ENCODE assay signal across 9 mouse cellular contexts in the genomic region with DNA sequence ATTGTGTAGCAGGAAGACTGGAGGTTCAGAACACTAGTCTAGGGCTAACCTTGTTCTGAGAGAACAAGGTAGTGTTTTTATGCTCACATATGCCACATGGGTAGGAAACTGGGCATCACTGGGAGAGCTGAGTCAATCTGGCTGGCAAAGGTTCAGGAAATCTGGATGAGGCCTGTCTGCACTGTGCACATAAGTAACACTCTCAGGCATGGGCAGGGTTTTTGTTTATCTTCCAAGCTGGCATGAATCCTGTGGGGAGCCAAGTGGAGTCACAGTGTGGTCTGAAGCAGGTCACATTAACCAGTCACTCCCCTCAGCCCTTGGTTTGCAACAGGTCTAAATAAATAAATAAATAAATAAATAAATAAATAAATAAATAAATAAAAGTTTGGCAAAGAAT. TPM values are rescaled to one million over a fixed set of nuclear protein-coding genes. Genes with fewer than 3 reads are reported as not detected.
DNase-seq lines count a peak whose midpoint lies in the region; ATAC-seq and TF ChIP-seq lines count a peak whose summit lies in the region.
"Had no signal": no experiment of that assay in that cellular context is flagged by ENCODE, and none has a peak within 500 bp of the region (broad histone marks: within the 10 kb centered on the region; RNA-seq: fewer than 3 reads in every experiment).

No protein-coding gene starts in this region.

- H3K4me3 ChIP-seq in liver, postnatal 0 days (ENCODE audit: low read depth, low read length) = no peak overlapping the region
- H3K4me3 ChIP-seq in intestine, embryonic 14.5 days (ENCODE audit: low read depth, low read length) = no peak overlapping the region
- no peak overlapping the region for H3K4me3 ChIP-seq in liver, embryonic 11.5 days (ENCODE audit: low read depth, low read length)
- H3K4me3 ChIP-seq: limb, embryonic 12.5 days had no signal

- no peak for TF ChIP-seq EP300 in liver, postnatal 0 days (IDR thresholded peaks at IDR 0.05; ENCODE audit: low read depth)

- no peak overlapping the region for H3K9ac ChIP-seq in liver, postnatal 0 days (replicated peaks)
- no peak overlapping the region for H3K9ac ChIP-seq in intestine, embryonic 14.5 days (ENCODE audit: low read length)
- H3K9ac ChIP-seq in liver, embryonic 11.5 days (ENCODE audit: low read depth, low read length) = no peak overlapping the region
- H3K9ac ChIP-seq: limb, embryonic 12.5 days had no signal

- H3K36me3 ChIP-seq in liver, postnatal 0 days (replicated peaks; ENCODE audit: insufficient read depth, low read length) = no peaks in the 10 kb centered on the region
- H3K36me3 ChIP-seq in intestine, embryonic 14.5 days (ENCODE audit: control insufficient read depth, insufficient read depth, low read length) = no peaks in the 10 kb centered on the region
- no peaks in the 10 kb centered on the region for H3K36me3 ChIP-seq in liver, embryonic 11.5 days (ENCODE audit: control insufficient read depth, insufficient read depth, low read length)
- H3K36me3 ChIP-seq: limb, embryonic 12.5 days had no signal

- no peaks in the 10 kb centered on the region for H3K9me3 ChIP-seq in liver, postnatal 0 days (ENCODE audit: low read length)
- no peaks in the 10 kb centered on the region for H3K9me3 ChIP-seq in intestine, embryonic 14.5 days (ENCODE audit: control insufficient read depth, low read length)
- no peaks in the 10 kb centered on the region for H3K9me3 ChIP-seq in liver, embryonic 11.5 days (ENCODE audit: control insufficient read depth, low read length)
- H3K9me3 ChIP-seq: limb, embryonic 12.5 days had no signal

- DNase-seq in liver, postnatal 0 days = no peak
- DNase-seq in liver = no peak
- DNase-seq in cerebellum, postnatal 14 days = peak; percentile 73 to 81
- DNase-seq in intestine, embryonic 14.5 days (ENCODE audit: low spot score) = no peak
- DNase-seq in lung, postnatal 10 days = peak; percentile 68
- DNase-seq in embryo, embryonic 9.5 days (ENCODE audit: extremely low spot score) = no peak
- no peak for DNase-seq in embryo, embryonic 10.5 days (ENCODE audit: low spot score)
- no peak for DNase-seq in liver, embryonic 11.5 days (ENCODE audit: low spot score)

- no peak for TF ChIP-seq CTCF in liver, postnatal 0 days (IDR thresholded peaks at IDR 0.05; ENCODE audit: low read depth)

- no peaks in the 10 kb centered on the region for H3K27me3 ChIP-seq in liver, postnatal 0 days (ENCODE audit: insufficient read depth, low read length)
- no peaks in the 10 kb centered on the region for H3K27me3 ChIP-seq in intestine, embryonic 14.5 days (replicated peaks; ENCODE audit: control insufficient read depth, insufficient read depth, low read length)
- H3K27me3 ChIP-seq in liver, embryonic 11.5 days (replicated peaks; ENCODE audit: control insufficient read depth, insufficient read depth, low read length) = no peaks in the 10 kb centered on the region
- H3K27me3 ChIP-seq: limb, embryonic 12.5 days had no signal

- H3K4me2 ChIP-seq in liver, postnatal 0 days (ENCODE audit: low read depth, low read length) = no peak overlapping the region
- no peak overlapping the region for H3K4me2 ChIP-seq in intestine, embryonic 14.5 days (ENCODE audit: low read length)
- H3K4me2 ChIP-seq in liver, embryonic 11.5 days = no peak overlapping the region
- H3K4me2 ChIP-seq: limb, embryonic 12.5 days had no signal

- ATAC-seq in liver, postnatal 0 days = peak; percentile 46
- 0 out of 2 replicates have a peak, but pooled peaks have one; percentile 56 for ATAC-seq in intestine, embryonic 14.5 days (replicated peaks; ENCODE audit: low FRiP score, low TSS enrichment, low read depth)
- ATAC-seq in liver, embryonic 11.5 days (replicated peaks; ENCODE audit: low FRiP score) = no peak

- H3K27ac ChIP-seq in liver, postnatal 0 days (ENCODE audit: low read depth) = peak overlapping the region; percentile 69
- no peak overlapping the region for H3K27ac ChIP-seq in intestine, embryonic 14.5 days (ENCODE audit: low read depth)
- no peak overlapping the region for H3K27ac ChIP-seq in liver, embryonic 11.5 days (ENCODE audit: low read depth, low read length)
- H3K27ac ChIP-seq: limb, embryonic 12.5 days had no signal

- H3K4me1 ChIP-seq in liver, postnatal 0 days (ENCODE audit: insufficient read depth) = peaks cover 6% of the 10 kb centered on the region
- H3K4me1 ChIP-seq in intestine, embryonic 14.5 days (replicated peaks; ENCODE audit: control insufficient read depth, insufficient read depth, low read length) = peaks cover 3% of the 10 kb centered on the region; the same call in 1 of the 2 replicates
- H3K4me1 ChIP-seq in liver, embryonic 11.5 days (replicated peaks; ENCODE audit: control insufficient read depth, insufficient read depth, low read length) = no peaks in the 10 kb centered on the region
- H3K4me1 ChIP-seq: limb, embryonic 12.5 days had no signal

RNA-seq across cellular contexts. Expression of a gene that starts 53.0 kb away (rescaled TPM):
- polyA plus RNA-seq in liver, postnatal 0 days (2015; fragmentation: Nextera tagmentation; extraction: Ambion mirVana) = 17.3 and 18.9 TPM in 2 replicates
- polyA plus RNA-seq in intestine, embryonic 14.5 days (2014; fragmentation: Nextera tagmentation; extraction: Ambion mirVana) = 3.0 and 3.1 TPM in 2 replicates
- polyA plus RNA-seq in liver, embryonic 11.5 days (2014; fragmentation: Nextera tagmentation; extraction: Ambion mirVana) = 6.3 and 7.3 TPM in 2 replicates

Comparison
In these comparisons a context has a peak if more than half of its experiments do, and no peak if none do; other contexts are left out.
1. DNase-seq: peak in cerebellum, postnatal 14 days (2 of 2) and lung, postnatal 10 days (single experiment); none in liver, postnatal 0 days (single experiment), liver (single experiment), intestine, embryonic 14.5 days (single experiment), embryo, embryonic 9.5 days (single experiment), embryo, embryonic 10.5 days (single experiment) and liver, embryonic 11.5 days (single experiment).